Mouse (Mus musculus) lung, adult 2 months (tissue): ENCODE measurements around the gene Zkscan14. TPM values are rescaled to one million over a fixed set of nuclear protein-coding genes. Genes with fewer than 3 reads are reported as not detected.
A peak's percentile ranks its signal among the peaks of the same experiment; 100 is the strongest.

Experiments
- DNase-seq: peaks from one replicate; pipeline ENCODE4 v3.0.0; 2022
- H3K4me1 ChIP-seq: fragments of 200-500 bp; 2 replicates; pipeline ENCODE4 v1.6.1; 2011; ENCODE audit warnings: low read length; ENCODE audit not compliant: control insufficient read depth, insufficient read depth
- H3K4me3 ChIP-seq: fragments of 200-500 bp; replicated peaks from 2 replicates; pipeline ENCODE3; 2011; ENCODE audit warnings: low read depth, mild to moderate bottlenecking, control low read depth, low read length; ENCODE audit errors: extremely low read depth
- CTCF ChIP-seq: fragments of 200-500 bp; IDR thresholded peaks from 2 replicates; pipeline ENCODE4 v1.5.1; 2011; ENCODE audit warnings: mild to moderate bottlenecking, low read length, control low read depth; ENCODE audit not compliant: insufficient read depth
- POLR2A ChIP-seq: fragments of 200-500 bp; IDR thresholded peaks from 2 replicates; pipeline ENCODE4 v1.6.1; 2011; ENCODE audit warnings: low read depth, mild to moderate bottlenecking, control low read depth, low read length, borderline replicate concordance; ENCODE audit errors: extremely low read depth
- WGBS: fragments of 180-500 bp; shearing (Covaris S2); methylation state at CpG from one replicate; pipeline ENCODE4 v1.1.7; 2018; 5-methylcytosine and 5-hydroxymethylcytosine counted together
- polyA plus RNA-seq: library from polyadenylated mRNA; depleted of rRNA; stranded (reverse); fragments of >200 nt; gene quantifications from 2 replicates; pipeline ENCODE4 v1.2.3, GENCODE M21; 2012

Zkscan14 gene
- polyA plus RNA-seq, 1 experiment = 4.2 TPM

DNA sequence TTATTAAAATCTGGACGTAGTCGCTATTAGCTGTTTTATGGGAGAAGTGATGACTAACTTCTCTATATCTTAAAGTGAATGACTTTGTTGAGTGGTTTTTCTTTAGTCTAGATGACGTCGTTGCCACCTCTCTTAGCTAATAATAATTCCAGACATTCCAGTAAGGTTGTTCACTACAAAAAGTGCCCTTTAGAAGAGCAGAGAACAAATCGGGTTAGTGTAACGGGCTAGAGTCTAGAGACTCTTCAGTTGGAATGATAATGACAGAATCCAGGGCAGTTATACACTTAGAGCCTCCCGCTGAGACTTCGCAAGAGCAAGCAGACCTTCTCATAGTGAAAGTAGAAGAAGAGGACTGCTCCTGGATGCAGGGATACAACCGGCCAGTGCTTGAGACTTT, 3.4 kb upstream of the Zkscan14 start:
- Histone ChIP-seq H3K4me3 (peak overlapping the region; percentile 5), H3K4me1 (peaks cover 10% of the 10 kb centered on the region)
- 14% methylated on average over 9 of the region's 9 CpGs for WGBS
- peak; percentile 15 for DNase-seq
- TF ChIP-seq CTCF (no peak), POLR2A (no peak)

- peak; percentile 95 for DNase-seq
- under 1% methylated on average over 22 of the region's 22 CpGs for WGBS
- Histone ChIP-seq H3K4me1 (peaks cover 10% of the 10 kb centered on the region), H3K4me3 (peak within 1 kb of the TSS; percentile 95)
- TF ChIP-seq CTCF = no peak
- peak; percentile 53; the same call in 1 of the 2 replicates for TF ChIP-seq POLR2A
These were observed 2.4 kb upstream of the Zkscan14 start, which contains the start of gene Zkscan5 for GRCm38 (mm10) chr5:145203936-145204691. Gene Zkscan5 (plus strand): TSS chr5:145204562.

DNA sequence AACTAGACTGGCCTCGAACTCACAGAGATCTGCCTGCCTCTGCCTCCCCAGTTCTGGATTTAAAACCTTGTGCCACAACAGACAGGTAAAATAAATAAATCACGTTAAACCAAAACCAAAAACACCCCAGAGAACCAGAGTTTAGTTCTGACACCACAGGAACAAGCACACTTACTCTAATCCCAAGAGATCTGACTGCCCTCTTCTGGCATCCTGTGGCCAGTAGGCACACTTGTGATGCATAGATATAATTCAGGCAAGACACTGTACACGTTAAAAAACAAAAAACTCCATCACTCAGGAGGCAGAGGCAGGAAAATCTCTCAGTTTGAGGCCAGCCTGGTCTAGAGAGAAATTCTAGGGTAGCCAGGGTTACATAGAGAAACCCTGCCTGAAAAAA, 778 bp upstream of the Zkscan14 start:
- no peak for DNase-seq
- 48% methylated on average over 3 of the region's 3 CpGs for WGBS
- H3K4me3 ChIP-seq = no peak overlapping the region
- H3K4me1 ChIP-seq = peaks cover 10% of the 10 kb centered on the region
- TF ChIP-seq POLR2A = no peak
- no peak for TF ChIP-seq CTCF

DNA sequence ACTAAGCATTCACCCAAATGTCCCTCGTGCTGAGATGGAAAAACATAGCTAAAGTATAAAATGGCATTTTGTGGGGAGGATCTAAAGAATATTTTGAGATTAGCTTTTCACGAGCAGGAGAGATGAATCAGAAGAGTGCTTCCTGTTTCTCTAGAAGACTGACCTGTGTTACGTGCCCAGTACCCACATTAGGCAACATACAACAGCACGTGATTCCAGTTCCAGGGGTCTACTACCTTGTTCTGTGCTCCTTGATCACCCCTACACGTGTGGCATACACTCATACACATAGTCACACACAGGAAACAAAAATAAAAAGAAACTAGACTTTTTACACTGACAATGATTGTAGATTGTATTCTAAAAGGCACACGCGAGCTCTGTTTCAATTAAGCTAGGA, 1.3 kb downstream of the Zkscan14 start:
- Histone ChIP-seq H3K4me3 (no peak overlapping the region), H3K4me1 (peaks cover 7% of the 10 kb centered on the region)
- TF ChIP-seq CTCF (no peak), POLR2A (no peak)
- 69% methylated on average over 7 of the region's 7 CpGs for WGBS
- no peak for DNase-seq

DNA sequence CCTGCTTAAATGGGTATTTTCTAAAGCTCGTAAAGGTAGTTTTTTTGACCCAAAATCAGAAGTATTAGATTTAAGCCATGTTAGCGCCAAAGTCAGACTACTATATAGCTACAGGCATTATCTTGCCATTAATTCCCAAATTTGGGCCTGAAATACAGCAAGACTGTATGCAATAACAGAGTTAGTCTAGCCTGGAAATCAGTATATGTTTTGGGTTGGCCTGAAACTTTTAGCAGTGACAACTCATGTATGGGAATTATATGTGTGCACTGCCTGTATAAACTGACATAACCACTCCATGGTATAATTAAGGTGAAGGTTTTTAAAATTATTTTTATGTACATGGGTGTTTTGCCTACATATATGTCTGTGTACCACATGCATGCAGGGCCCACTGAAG, 9.7 kb downstream of the Zkscan14 start, which contains the start of gene Atp5j2:
Gene Atp5j2 (minus strand): TSS at position 101 of the 400 bp plus-strand sequence.
- 87% methylated on average over 2 of the region's 2 CpGs for WGBS

DNA sequence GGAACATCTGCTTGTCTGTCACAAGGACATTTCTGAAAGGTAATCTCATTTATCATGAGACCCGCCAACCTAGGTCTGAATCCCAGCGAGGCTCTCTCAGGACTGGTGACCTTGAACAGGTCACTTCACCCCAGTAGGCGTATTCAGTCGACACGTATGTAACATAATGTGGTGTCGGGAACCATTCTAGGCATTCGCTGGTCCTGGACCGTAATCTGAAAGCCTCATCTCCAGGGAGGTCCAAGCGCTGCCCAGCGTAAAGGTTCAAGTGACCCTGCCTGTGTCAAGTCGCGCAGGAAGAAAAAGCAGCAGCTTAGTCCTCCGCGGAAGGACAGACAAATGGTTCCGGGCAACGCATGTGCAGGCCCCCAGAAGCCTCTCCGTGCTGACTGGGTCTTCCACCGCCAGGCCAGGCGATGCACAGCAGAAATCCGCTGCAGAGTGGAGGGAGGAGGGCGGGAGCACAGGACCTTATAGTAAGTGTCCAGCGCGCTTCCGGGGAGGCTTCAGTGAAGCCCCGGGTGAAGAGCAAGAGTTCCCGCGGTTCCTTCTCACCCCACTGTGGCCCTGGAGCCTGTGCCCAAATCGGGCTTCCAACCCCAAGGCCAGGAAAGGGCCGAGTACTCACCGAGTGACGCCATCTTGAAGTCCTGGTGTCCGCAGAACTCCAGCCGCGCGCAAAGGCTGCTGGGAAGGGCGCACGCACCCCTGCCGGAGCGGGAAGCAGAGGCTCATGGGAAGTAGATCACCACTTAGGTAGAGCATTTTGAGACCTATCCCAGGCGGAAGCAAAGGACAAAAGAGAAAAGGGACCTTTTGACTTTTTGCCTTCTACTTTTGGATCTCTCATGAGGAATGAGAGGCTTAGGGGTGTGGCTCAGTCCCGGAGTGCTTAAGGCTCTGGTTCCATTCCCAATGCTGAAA, 10.5 kb downstream of the Zkscan14 start:
- TF ChIP-seq POLR2A = peak; percentile 82; the same call in 1 of the 2 replicates
- TF ChIP-seq CTCF = no peak
- DNase-seq = peak; percentile 85
- Histone ChIP-seq H3K4me3 (peak overlapping the region; percentile 88), H3K4me1 (peaks cover 12% of the 10 kb centered on the region)
- WGBS = under 1% methylated on average over 41 of the region's 41 CpGs

More for the DNA sequence above, 9.7 kb downstream of the Zkscan14 start, which contains the start of gene Atp5j2:
- DNase-seq = no peak
- Histone ChIP-seq H3K4me1 (peaks cover 12% of the 10 kb centered on the region), H3K4me3 (peak within 1 kb of the TSS; percentile 88)
- no peak for TF ChIP-seq CTCF
- TF ChIP-seq POLR2A = no peak

DNA sequence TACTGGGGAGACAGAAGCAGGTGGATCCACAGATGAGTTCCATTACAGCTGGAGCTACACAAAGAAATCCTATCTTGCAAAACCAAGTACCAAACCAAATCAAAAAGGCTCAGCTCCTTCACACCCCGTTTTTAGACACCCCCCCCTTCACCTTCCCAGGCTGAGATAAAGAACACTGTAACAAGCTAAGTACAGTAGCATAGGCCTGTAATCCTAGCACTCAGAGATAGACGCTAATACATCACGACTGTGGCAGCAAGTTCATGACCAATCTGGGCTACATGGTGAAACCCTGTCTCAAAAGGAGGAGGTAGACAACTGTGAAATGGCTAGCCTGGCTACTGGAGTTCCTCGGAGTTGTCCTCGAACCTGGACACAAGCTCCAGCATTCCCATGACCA, 11.3 kb downstream of the Zkscan14 start:
- Histone ChIP-seq H3K4me3 (peak overlapping the region; percentile 88), H3K4me1 (peaks cover 12% of the 10 kb centered on the region)
- no peak for DNase-seq
- 31% methylated on average over 5 of the region's 5 CpGs for WGBS
- TF ChIP-seq CTCF (no peak), POLR2A (no peak)

GRCm38 (mm10) chr5:145189416-145189815, 12.3 kb downstream of the Zkscan14 start:
- WGBS = 88% methylated on average over 6 of the region's 6 CpGs
- no peak for TF ChIP-seq POLR2A
- no peak for TF ChIP-seq CTCF
- Histone ChIP-seq H3K4me1 (peaks cover 12% of the 10 kb centered on the region), H3K4me3 (no peak overlapping the region)
- no peak for DNase-seq

DNA sequence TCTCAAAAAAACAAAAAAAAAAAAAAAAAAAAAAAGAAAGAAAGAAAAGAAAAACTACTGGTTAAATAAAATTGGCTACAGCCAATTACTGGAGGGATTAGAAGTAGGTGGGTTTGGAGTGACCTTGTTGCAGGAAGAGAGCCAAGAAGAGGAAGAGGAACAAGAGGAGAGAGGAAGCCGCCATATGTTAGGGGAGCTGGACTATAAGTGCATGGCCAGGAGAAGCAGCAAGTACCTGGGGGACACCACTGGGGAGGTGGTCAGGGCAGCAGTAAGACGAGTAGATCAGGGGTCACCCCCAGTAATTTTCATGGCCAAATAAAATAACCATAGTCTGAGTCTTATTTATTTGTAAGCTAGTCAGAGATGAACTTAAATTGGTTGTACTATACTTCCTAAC, 16.4 kb downstream of the Zkscan14 start:
- Histone ChIP-seq H3K4me3 (no peak overlapping the region), H3K4me1 (peaks cover 3% of the 10 kb centered on the region)
- no peak for TF ChIP-seq POLR2A
- TF ChIP-seq CTCF = no peak
- no peak for DNase-seq
- 87% methylated on average over 2 of the region's 2 CpGs for WGBS

- 82% methylated on average over 18 of the region's 18 CpGs for WGBS
These were observed 23.1 kb downstream of the Zkscan14 start for GRCm38 (mm10) chr5:145178461-145178980.

More at GRCm38 (mm10) chr5:145178461-145178980, 23.1 kb downstream of the Zkscan14 start:
- Histone ChIP-seq H3K4me3 (no peak overlapping the region), H3K4me1 (no peaks in the 10 kb centered on the region)
- no peak for TF ChIP-seq POLR2A
- no peak for TF ChIP-seq CTCF
- DNase-seq = no peak
